Mouse (Mus musculus) embryonic facial prominence, embryonic 15.5 days (tissue): Measurements from ENCODE around the gene A430078G23Rik. TPM values are rescaled to one million over a fixed set of nuclear protein-coding genes. Genes with fewer than 3 reads are reported as not detected.

Experiments used
- ATAC-seq: fragments of 200-750 bp; cut with Nextera tagmentation; 2 replicates; pipeline ENCODE4 v1.8.0; 2017; ENCODE audit warnings: low read depth, moderate TSS enrichment; ENCODE audit not compliant: insufficient number of reproducible peaks, low FRiP score, low TSS enrichment
- H3K27ac ChIP-seq: fragments of 300-500 bp; sonication (generic); replicated peaks from 2 replicates; pipeline ENCODE4 v1.5.1; 2015; ENCODE audit warnings: mild to moderate bottlenecking, inconsistent platforms
- H3K27me3 ChIP-seq: fragments of 300-500 bp; sonication (generic); 2 replicates; pipeline ENCODE4 v1.6.1; 2015; ENCODE audit warnings: inconsistent platforms
- H3K36me3 ChIP-seq: fragments of 300-500 bp; sonication (generic); 2 replicates; pipeline ENCODE4 v1.6.1; 2015; ENCODE audit warnings: mild to moderate bottlenecking, inconsistent platforms
- H3K4me1 ChIP-seq: fragments of 300-500 bp; sonication (generic); 2 replicates; pipeline ENCODE4 v1.6.1; 2015; ENCODE audit warnings: inconsistent platforms
- H3K4me2 ChIP-seq: fragments of 300-500 bp; sonication (generic); replicated peaks from 2 replicates; pipeline ENCODE4 v1.6.1; 2015; ENCODE audit warnings: mild to moderate bottlenecking, inconsistent platforms
- H3K4me3 ChIP-seq: fragments of 300-500 bp; sonication (generic); replicated peaks from 2 replicates; pipeline ENCODE4 v1.5.1; 2015; ENCODE audit warnings: mild to moderate bottlenecking, inconsistent platforms
- H3K9ac ChIP-seq: fragments of 300-500 bp; sonication (generic); 2 replicates; pipeline ENCODE4 v1.6.1; 2015; ENCODE audit warnings: inconsistent platforms
- H3K9me3 ChIP-seq: fragments of 300-500 bp; sonication (generic); replicated peaks from 2 replicates; pipeline ENCODE4 v1.6.1; 2016; ENCODE audit warnings: inconsistent platforms
- WGBS: fragments of 180-500 bp; shearing (Covaris S2); methylation state at CpG from one replicate; pipeline ENCODE4 v1.1.7; 2015; 5-methylcytosine and 5-hydroxymethylcytosine counted together
- polyA plus RNA-seq: library from polyadenylated mRNA; unstranded; fragments of >200 nt; fragmentation: Nextera tagmentation; extraction: Ambion mirVana; gene quantifications from 2 replicates; pipeline ENCODE4 v1.2.1, GENCODE M21; 2015

Gene A430078G23Rik
- polyA plus RNA-seq, 1 experiment from 2014 or later, result 0.17 TPM

DNA sequence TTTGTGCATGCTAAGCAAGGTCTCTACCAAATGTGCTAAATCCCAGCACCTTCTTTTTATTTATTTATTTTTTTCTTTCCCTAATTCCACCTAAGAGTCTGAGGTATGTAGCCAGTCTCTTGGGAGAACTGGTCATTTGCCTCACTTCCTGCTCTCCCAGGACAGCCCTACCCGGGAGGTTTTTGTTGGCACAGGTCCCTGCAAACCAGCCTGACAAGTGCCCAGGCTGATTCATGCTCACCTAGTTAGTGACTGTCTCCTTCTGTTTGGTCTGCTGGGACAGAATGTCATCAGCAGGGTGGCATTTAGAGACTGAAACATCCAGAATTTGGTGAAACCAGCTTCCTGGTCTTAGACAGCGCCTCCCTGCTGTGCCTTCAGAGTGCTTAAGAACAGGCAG lies 76.8 kb downstream of the A430078G23Rik start:
- Histone ChIP-seq H3K4me3 (no peak overlapping the region), H3K27me3 (no peaks in the 10 kb centered on the region), H3K9me3 (no peaks in the 10 kb centered on the region), H3K36me3 (peaks cover 61% of the 10 kb centered on the region), H3K27ac (0 out of 2 replicates have a peak overlapping the region, but pooled peaks have one; percentile 34), H3K4me2 (no peak overlapping the region), H3K9ac (no peak overlapping the region), H3K4me1 (no peaks in the 10 kb centered on the region)
- 67% methylated on average over 2 of the region's 2 CpGs for WGBS
- ATAC-seq, result no peak

GRCm38 (mm10) chr8:3431113-3431512 lies 77.9 kb downstream of the A430078G23Rik start:
- peaks cover 71% of the 10 kb centered on the region for H3K36me3 ChIP-seq
- WGBS, result 77% methylated on average over 3 of the region's 3 CpGs

DNA sequence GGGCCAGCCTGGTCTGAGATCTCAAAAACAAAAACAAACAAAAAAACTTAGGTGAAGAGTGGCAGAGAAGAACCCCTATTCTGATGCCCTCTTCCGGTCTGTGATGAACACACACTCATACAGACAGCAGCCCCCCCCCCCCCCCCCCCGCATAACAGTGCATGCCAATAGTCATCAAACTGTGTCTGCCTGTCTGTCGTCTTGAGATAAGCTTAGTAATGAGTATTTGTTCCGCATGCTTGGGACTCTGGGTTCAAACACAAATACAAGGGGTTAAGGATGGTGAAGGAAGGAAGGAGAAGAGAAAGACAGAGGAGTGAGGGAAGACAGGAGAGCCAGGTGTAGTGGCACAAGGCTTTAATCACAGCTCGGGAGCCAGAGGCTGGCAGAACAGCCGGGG lies 83.3 kb downstream of the A430078G23Rik start:
- 89% methylated on average over 5 of the region's 6 CpGs for WGBS
- ATAC-seq, result no peak
- H3K9ac ChIP-seq, result no peak overlapping the region
- no peak overlapping the region for H3K27ac ChIP-seq
- no peaks in the 10 kb centered on the region for H3K27me3 ChIP-seq
- no peak overlapping the region for H3K4me3 ChIP-seq
- peaks cover 89% of the 10 kb centered on the region for H3K36me3 ChIP-seq
- no peaks in the 10 kb centered on the region for H3K4me1 ChIP-seq
- H3K9me3 ChIP-seq, result no peaks in the 10 kb centered on the region
- H3K4me2 ChIP-seq, result no peak overlapping the region

More at GRCm38 (mm10) chr8:3431113-3431512, 77.9 kb downstream of the A430078G23Rik start:
- Histone ChIP-seq H3K9ac (no peak overlapping the region), H3K4me2 (no peak overlapping the region), H3K27ac (no peak overlapping the region), H3K4me1 (no peaks in the 10 kb centered on the region), H3K27me3 (no peaks in the 10 kb centered on the region), H3K9me3 (no peaks in the 10 kb centered on the region), H3K4me3 (no peak overlapping the region)
- ATAC-seq, result no peak

DNA sequence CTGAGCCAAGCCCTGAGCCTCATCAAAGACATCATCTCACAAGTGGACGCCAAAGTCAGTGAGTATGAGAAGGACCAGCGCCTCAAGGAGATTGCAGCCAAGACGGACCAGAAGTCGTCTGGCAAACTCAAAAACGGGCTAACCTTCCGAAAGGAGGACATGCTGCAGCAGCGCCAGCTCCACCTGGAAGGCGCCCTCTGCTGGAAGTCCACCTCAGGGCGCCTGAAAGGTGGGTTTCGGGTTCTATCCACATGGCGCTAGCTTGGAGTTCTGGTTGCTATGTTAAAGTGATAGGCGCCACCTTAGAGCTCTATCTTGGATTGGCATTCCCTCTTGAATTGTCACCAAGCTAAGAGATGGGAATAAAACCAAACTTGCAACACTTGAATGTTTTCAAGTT lies 86.3 kb downstream of the A430078G23Rik start:
- H3K36me3 ChIP-seq, result peaks cover 65% of the 10 kb centered on the region
- H3K9ac ChIP-seq, result no peak overlapping the region
- no peak overlapping the region for H3K4me2 ChIP-seq
- H3K4me3 ChIP-seq, result no peak overlapping the region
- H3K4me1 ChIP-seq, result no peaks in the 10 kb centered on the region
- ATAC-seq, result no peak
- H3K27me3 ChIP-seq, result no peaks in the 10 kb centered on the region
- WGBS, result 74% methylated on average over 12 of the region's 12 CpGs
- H3K9me3 ChIP-seq, result no peaks in the 10 kb centered on the region
- no peak overlapping the region for H3K27ac ChIP-seq

Other genes starting within 250 kb of the A430078G23Rik start
- gene Insr, start 73.8 kb upstream of the A430078G23Rik start, polyA plus RNA-seq, result 42.2 and 42.6 TPM in 2 replicates
- gene Arhgef18, start 39.6 kb downstream of the A430078G23Rik start, polyA plus RNA-seq, result 9.3 and 10.3 TPM in 2 replicates
- 5.9 and 9.7 TPM in 2 replicates for gene Pex11g, start 114.3 kb downstream of the A430078G23Rik start, polyA plus RNA-seq
- gene Tex45, start 117.4 kb downstream of the A430078G23Rik start, polyA plus RNA-seq, result not detected in 2 replicates
- 48.6 and 53.1 TPM in 2 replicates for gene Zfp358, start 139.7 kb downstream of the A430078G23Rik start, polyA plus RNA-seq
- 55.4 and 65.7 TPM in 2 replicates for gene Mcoln1, start 147.0 kb downstream of the A430078G23Rik start, polyA plus RNA-seq
- gene Pnpla6, start 162.0 kb downstream of the A430078G23Rik start, polyA plus RNA-seq, result 23.8 and 24.3 TPM in 2 replicates
- 0.51 and 0.53 TPM in 2 replicates for gene C330021F23Rik, start 214.6 kb downstream of the A430078G23Rik start, polyA plus RNA-seq
- gene Camsap3, start 233.9 kb downstream of the A430078G23Rik start, polyA plus RNA-seq, result 15.4 and 16.7 TPM in 2 replicates